Mouse (Mus musculus) adipocyte (in vitro differentiated cells): Measurements from ENCODE around the gene Tet1.

ENCODE experiments used
- DNase-seq: peaks from one replicate; pipeline ENCODE4 v3.0.0-alpha.2; 2016; ENCODE audit warnings: low spot score

Tet1 gene

GRCm38 (mm10) chr10:62891025-62891424 is 17.8 kb downstream of the Tet1 start:
- DNase-seq: no peak

GRCm38 (mm10) chr10:62886799-62887591 is 21.8 kb downstream of the Tet1 start:
- DNase-seq: no peak

- DNase-seq: no peak
These were observed 22.6 kb downstream of the Tet1 start for GRCm38 (mm10) chr10:62885969-62886798.

GRCm38 (mm10) chr10:62885460-62885859 is 23.3 kb downstream of the Tet1 start:
- no peak for DNase-seq

GRCm38 (mm10) chr10:62884517-62884916 is 24.3 kb downstream of the Tet1 start:
- no peak for DNase-seq

- no peak for DNase-seq
These were observed 24.8 kb downstream of the Tet1 start for GRCm38 (mm10) chr10:62883933-62884372.

GRCm38 (mm10) chr10:62881211-62881610 is 27.6 kb downstream of the Tet1 start:
- DNase-seq: no peak

GRCm38 (mm10) chr10:62878056-62878455 is 30.7 kb downstream of the Tet1 start:
- no peak for DNase-seq

GRCm38 (mm10) chr10:62875565-62875964 is 33.2 kb downstream of the Tet1 start:
- DNase-seq: no peak

GRCm38 (mm10) chr10:62874828-62875227 is 34.0 kb downstream of the Tet1 start:
- DNase-seq: no peak

GRCm38 (mm10) chr10:62866035-62866791 is 42.6 kb downstream of the Tet1 start:
- DNase-seq: no peak

GRCm38 (mm10) chr10:62865167-62866034 is 43.4 kb downstream of the Tet1 start:
- DNase-seq: peak; percentile 33

- DNase-seq: no peak
These were observed 45.2 kb downstream of the Tet1 start for GRCm38 (mm10) chr10:62863563-62863962.

- no peak for DNase-seq
These were observed 46.4 kb downstream of the Tet1 start for GRCm38 (mm10) chr10:62862435-62862834.

- DNase-seq: no peak
These were observed 49.8 kb downstream of the Tet1 start for GRCm38 (mm10) chr10:62858967-62859366.

- no peak for DNase-seq
These were observed 52.0 kb downstream of the Tet1 start for GRCm38 (mm10) chr10:62856690-62857290.

GRCm38 (mm10) chr10:62854992-62855391 is 53.8 kb downstream of the Tet1 start:
- no peak for DNase-seq

- DNase-seq: no peak
These were observed 54.2 kb downstream of the Tet1 start for GRCm38 (mm10) chr10:62854581-62854980.

GRCm38 (mm10) chr10:62851578-62851977 is 57.2 kb downstream of the Tet1 start:
- DNase-seq: no peak

GRCm38 (mm10) chr10:62851025-62851424 is 57.8 kb downstream of the Tet1 start:
- DNase-seq: peak; percentile 22

GRCm38 (mm10) chr10:62848783-62849182 is 60.0 kb downstream of the Tet1 start:
- no peak for DNase-seq
